8 mouse cellular contexts compared by ENCODE assay signal in the genomic region with DNA sequence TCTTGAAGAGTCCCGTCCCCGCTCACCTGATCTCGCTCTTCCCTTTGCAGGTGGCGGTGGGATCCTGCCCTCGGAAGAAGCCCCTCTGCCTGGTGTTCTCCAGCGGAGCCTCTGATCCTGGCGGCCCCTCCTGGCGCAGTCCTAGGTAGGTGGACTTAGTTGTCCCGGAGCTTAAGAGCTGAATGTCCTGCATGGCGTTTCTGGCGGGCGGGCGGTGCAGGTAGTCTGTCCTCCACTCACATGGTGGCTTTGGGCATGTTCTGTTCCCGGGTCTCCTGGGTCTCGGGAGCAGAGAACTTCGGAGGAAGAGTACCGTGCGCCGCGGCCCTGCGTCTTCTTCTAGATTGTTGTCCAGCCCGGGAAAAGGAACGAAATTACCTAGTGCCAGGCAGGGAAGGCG. TPM values are rescaled to one million over a fixed set of nuclear protein-coding genes. Genes with fewer than 3 reads are reported as not detected.
A peak's percentile ranks its signal among the peaks of the same experiment; 100 is the strongest.
DNase-seq lines count a peak whose midpoint lies in the region; ATAC-seq and TF ChIP-seq lines count a peak whose summit lies in the region.

No protein-coding gene starts in this region.

- H3K9ac ChIP-seq in hindbrain, embryonic 14.5 days: peak overlapping the region; percentile 93
- H3K9ac ChIP-seq in lung, postnatal 0 days (replicated peaks; ENCODE audit: low read depth): peak overlapping the region; percentile 68

- ATAC-seq in hindbrain, embryonic 14.5 days (ENCODE audit: low FRiP score): no peak
- ATAC-seq in lung, postnatal 0 days: peak; percentile 50

- no peak for TF ChIP-seq CTCF in lung, postnatal 0 days (IDR thresholded peaks at IDR 0.05)

- H3K27ac ChIP-seq in hindbrain, embryonic 14.5 days: peak overlapping the region; percentile 94; the same call in 1 of the 2 replicates
- no peak overlapping the region for H3K27ac ChIP-seq in lung, postnatal 0 days (ENCODE audit: low read length)

- no peaks in the 10 kb centered on the region for H3K27me3 ChIP-seq in hindbrain, embryonic 14.5 days (ENCODE audit: control insufficient read depth, insufficient read depth, low read length)
- H3K27me3 ChIP-seq in lung, postnatal 0 days (replicated peaks; ENCODE audit: insufficient read depth, low read length): no peaks in the 10 kb centered on the region

- peak overlapping the region; percentile 71 for H3K4me2 ChIP-seq in hindbrain, embryonic 14.5 days (replicated peaks)
- H3K4me2 ChIP-seq in lung, postnatal 0 days (replicated peaks; ENCODE audit: low read depth, low read length): peak overlapping the region; percentile 95

- H3K4me3 ChIP-seq in hindbrain, embryonic 14.5 days (replicated peaks; ENCODE audit: low read length): peak overlapping the region; percentile 89
- peak overlapping the region; percentile 76 for H3K4me3 ChIP-seq in lung, postnatal 0 days (ENCODE audit: low read depth, low read length)

- intact Hi-C loops in gastrocnemius, postnatal 14 days (cut with DNase I; ENCODE audit: low total_unique reads): no loop called here

- under 1% methylated on average over 24 of the region's 24 CpGs for WGBS in hindbrain, embryonic 14.5 days
- WGBS in lung, postnatal 0 days: under 1% methylated on average over 21 of the region's 24 CpGs

- peaks cover 26% of the 10 kb centered on the region for H3K36me3 ChIP-seq in hindbrain, embryonic 14.5 days (replicated peaks; ENCODE audit: control insufficient read depth, insufficient read depth)
- no peaks in the 10 kb centered on the region for H3K36me3 ChIP-seq in lung, postnatal 0 days (ENCODE audit: insufficient read depth, low read length)

- H3K9me3 ChIP-seq in hindbrain, embryonic 14.5 days (ENCODE audit: control insufficient read depth, low read length): no peaks in the 10 kb centered on the region
- no peaks in the 10 kb centered on the region for H3K9me3 ChIP-seq in lung, postnatal 0 days (ENCODE audit: low read length)

- TF ChIP-seq EP300 in lung, postnatal 0 days (IDR thresholded peaks at IDR 0.05): no peak

- peak; percentile 15 for DNase-seq in gastrocnemius, adult 18-20 months (ENCODE audit: low spot score)
- no peak for DNase-seq in gastrocnemius, postnatal 14 days
- DNase-seq in urinary bladder, postnatal 36 days (ENCODE audit: low spot score in 2 of 2): peak; percentile 16 to 27
- DNase-seq in urinary bladder, adult 2 months (ENCODE audit: low spot score): no peak
- DNase-seq in hindbrain, embryonic 14.5 days (ENCODE audit: low spot score): no peak
- DNase-seq in lung, postnatal 0 days (ENCODE audit: low spot score): no peak
- no peak for DNase-seq in adipocyte (ENCODE audit: low spot score)
- no peak for DNase-seq in right cerebral cortex, postnatal 25 days

- peaks cover 17% of the 10 kb centered on the region for H3K4me1 ChIP-seq in hindbrain, embryonic 14.5 days (replicated peaks; ENCODE audit: control insufficient read depth, insufficient read depth, low read length)
- peaks cover 5% of the 10 kb centered on the region; the same call in 1 of the 2 replicates for H3K4me1 ChIP-seq in lung, postnatal 0 days (ENCODE audit: insufficient read depth, low read depth, low read length)

RNA-seq across cellular contexts. Expression of a gene that starts 0.3 kb away (rescaled TPM):
- total RNA-seq in gastrocnemius, adult 18-20 months (2021): 1 to 10 TPM; 3.0 to 3.2 TPM
- 1 to 10 TPM; 2.6 to 5.3 TPM for total RNA-seq in gastrocnemius, postnatal 14 days (2021)
- polyA plus RNA-seq in urinary bladder, adult 2 months (2012; rRNA removed): 4.4 and 5.6 TPM in 2 replicates
- 2.5 and 3.1 TPM in 2 replicates for polyA plus RNA-seq in hindbrain, embryonic 14.5 days (2014; fragmentation: Nextera tagmentation; extraction: Ambion mirVana)
- 1.1 TPM in 2 replicates for polyA plus RNA-seq in lung, postnatal 0 days (2015; fragmentation: Nextera tagmentation; extraction: Ambion mirVana)

RNA-seq across cellular contexts. Expression of a gene that starts 0.5 kb away (rescaled TPM):
- total RNA-seq in gastrocnemius, adult 18-20 months (2021): 1 to 10 TPM; 3.2 to 5.0 TPM
- total RNA-seq in gastrocnemius, postnatal 14 days (2021): 1 to 10 TPM; 2.7 to 3.1 TPM
- polyA plus RNA-seq in urinary bladder, adult 2 months (2012; rRNA removed): 7.9 and 8.4 TPM in 2 replicates
- polyA plus RNA-seq in hindbrain, embryonic 14.5 days (2014; fragmentation: Nextera tagmentation; extraction: Ambion mirVana): 13.2 and 14.6 TPM in 2 replicates
- polyA plus RNA-seq in lung, postnatal 0 days (2015; fragmentation: Nextera tagmentation; extraction: Ambion mirVana): 8.1 and 8.4 TPM in 2 replicates

Comparison
In these comparisons a context has a peak if more than half of its experiments do, and no peak if none do; other contexts are left out.
1. DNase-seq: peak in gastrocnemius, adult 18-20 months (single experiment) and urinary bladder, postnatal 36 days (2 of 2); none in gastrocnemius, postnatal 14 days (single experiment), urinary bladder, adult 2 months (single experiment), hindbrain, embryonic 14.5 days (single experiment), lung, postnatal 0 days (single experiment), adipocyte (single experiment) and right cerebral cortex, postnatal 25 days (single experiment).